Mouse (Mus musculus): ENCODE measurements around the gene Elfn1.

The Elfn1 gene

GRCm38 (mm10) chr5:139911506-139911905 lies 3.8 kb downstream of the Elfn1 start:
- no peak for DNase-seq (ENCODE audit: low read depth, low spot score)

- no peak for DNase-seq (ENCODE audit: low read depth, low spot score)
Measured at GRCm38 (mm10) chr5:139912121-139912771, 4.5 kb downstream of the Elfn1 start.

GRCm38 (mm10) chr5:139921666-139922065 lies 13.9 kb downstream of the Elfn1 start:
- no peak for DNase-seq (ENCODE audit: low read depth, low spot score)

GRCm38 (mm10) chr5:139923867-139924266 lies 16.1 kb downstream of the Elfn1 start:
- DNase-seq (ENCODE audit: low read depth, low spot score) = no peak

- DNase-seq (ENCODE audit: low read depth, low spot score) = no peak
Measured at GRCm38 (mm10) chr5:139930102-139930501, 22.4 kb downstream of the Elfn1 start.

GRCm38 (mm10) chr5:139930927-139931351 lies 23.2 kb downstream of the Elfn1 start:
- DNase-seq (ENCODE audit: low read depth, low spot score) = no peak

- no peak for DNase-seq (ENCODE audit: low read depth, low spot score)
Measured at GRCm38 (mm10) chr5:139931947-139932540, 24.3 kb downstream of the Elfn1 start.

GRCm38 (mm10) chr5:139932595-139933271 lies 25.0 kb downstream of the Elfn1 start:
- DNase-seq (ENCODE audit: low read depth, low spot score) = no peak

- no peak for DNase-seq (ENCODE audit: low read depth, low spot score)
Measured at GRCm38 (mm10) chr5:139933476-139933875, 25.7 kb downstream of the Elfn1 start.

GRCm38 (mm10) chr5:139936431-139936830 lies 28.7 kb downstream of the Elfn1 start:
- no peak for DNase-seq (ENCODE audit: low read depth, low spot score)

- no peak for DNase-seq (ENCODE audit: low read depth, low spot score)
Measured at GRCm38 (mm10) chr5:139944697-139945096, 37.0 kb downstream of the Elfn1 start.

GRCm38 (mm10) chr5:139945715-139946364 lies 38.1 kb downstream of the Elfn1 start:
- DNase-seq (ENCODE audit: low read depth, low spot score) = no peak

GRCm38 (mm10) chr5:139947446-139947845 lies 39.7 kb downstream of the Elfn1 start:
- DNase-seq (ENCODE audit: low read depth, low spot score) = no peak

GRCm38 (mm10) chr5:139948552-139948951 lies 40.8 kb downstream of the Elfn1 start:
- no peak for DNase-seq (ENCODE audit: low read depth, low spot score)

- no peak for DNase-seq (ENCODE audit: low read depth, low spot score)
Measured at GRCm38 (mm10) chr5:139949363-139949762, 41.6 kb downstream of the Elfn1 start.

- DNase-seq (ENCODE audit: low read depth, low spot score) = no peak
Measured at GRCm38 (mm10) chr5:139949975-139950578, 42.3 kb downstream of the Elfn1 start.

GRCm38 (mm10) chr5:139956859-139957258 lies 49.1 kb downstream of the Elfn1 start:
- peak; percentile 78 for DNase-seq (ENCODE audit: low read depth, low spot score)

- DNase-seq (ENCODE audit: low read depth, low spot score) = no peak
Measured at GRCm38 (mm10) chr5:139959741-139960140, 52.0 kb downstream of the Elfn1 start.

- DNase-seq (ENCODE audit: low read depth, low spot score) = no peak
Measured at GRCm38 (mm10) chr5:139964391-139964790, 56.6 kb downstream of the Elfn1 start.

GRCm38 (mm10) chr5:139965596-139965995 lies 57.9 kb downstream of the Elfn1 start:
- DNase-seq (ENCODE audit: low read depth, low spot score) = no peak

- DNase-seq (ENCODE audit: low read depth, low spot score) = peak; percentile 81
Measured at GRCm38 (mm10) chr5:139969151-139969948, 61.6 kb downstream of the Elfn1 start.

Data from retina, adult 2 months (tissue).